Mouse (Mus musculus) v-Abl transformed pro-B cells (cell line): ENCODE data around the gene Sult1a1.
"Not testable (repeated sequence)": the region's sequence is repeated elsewhere in the genome, so short reads cannot be mapped to it uniquely, and the experiment has no call there.

Experiments
- in situ Hi-C, 2 experiments: fragments of 400-800 bp; cut with MboI; formaldehyde crosslinking; loops; one replicate each; pipeline ENCODE4 v1.15.1; 2025; ENCODE audit not compliant: unreplicated experiment in 2 of 2

Sult1a1 gene

DNA sequence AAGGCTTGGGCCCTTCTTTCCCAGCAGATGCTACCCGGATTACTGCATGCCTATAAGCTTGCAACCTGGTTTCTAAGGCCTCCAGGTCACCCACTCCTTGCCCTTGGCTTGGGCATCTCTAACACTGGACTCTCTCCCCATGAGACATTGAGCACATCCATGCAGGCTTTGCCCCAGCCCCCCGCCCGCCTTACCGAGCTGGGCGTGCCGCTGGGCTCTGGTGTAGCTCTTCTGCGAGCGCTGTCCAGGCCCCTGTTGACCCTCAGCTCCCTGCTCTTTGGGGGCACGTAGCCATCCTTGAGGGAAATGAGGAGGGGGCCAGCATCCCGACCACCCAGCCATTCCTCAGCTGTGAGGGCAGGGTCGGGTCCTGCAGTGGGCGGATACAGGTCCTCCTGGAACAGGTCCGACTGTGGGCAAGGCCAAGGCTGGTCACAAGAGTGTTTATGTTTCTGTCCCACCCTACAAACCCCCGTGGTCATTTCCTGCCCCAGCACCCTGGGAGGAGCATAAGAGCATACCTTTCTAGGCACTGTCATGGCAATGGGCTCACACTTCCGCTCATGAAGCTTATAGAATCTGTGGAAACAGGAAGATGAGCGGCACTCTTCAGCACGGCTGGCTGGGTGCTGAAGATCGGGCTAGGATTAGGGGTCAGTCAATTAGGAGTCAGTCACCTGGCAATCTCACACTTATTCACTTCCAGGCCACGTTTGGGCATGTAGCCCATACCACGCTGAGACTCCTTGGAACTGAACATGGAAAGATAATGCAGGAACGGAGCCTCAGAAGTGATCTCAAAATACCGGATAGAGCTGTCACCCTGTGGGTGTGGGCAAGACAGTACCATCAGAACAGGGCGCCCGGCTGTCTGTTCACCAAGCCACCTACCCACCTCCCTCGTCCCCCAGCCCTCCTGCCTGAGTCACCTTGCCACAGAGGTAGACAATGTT is 24.1 kb upstream of the Sult1a1 start:
- in situ Hi-C loops, result loop anchor here (5.0 kb wide), 2 partner anchors 62 to 77 kb away; partner anchors contain the start of gene Ypel3 (in 1 of the 2)

- in situ Hi-C loops, result loop anchor here in 1 of 2 experiments (10.0 kb wide), 1 partner anchor 223 kb away; the partner anchor contains the start of gene Sh2b1
Measured at GRCm38 (mm10) chr7:126697838-126698237, 21.6 kb upstream of the Sult1a1 start.

- in situ Hi-C loops, result loop anchor here in 1 of 2 experiments (10.0 kb wide), 1 partner anchor 222 kb away; the partner anchor contains the start of gene Sh2b1
Measured at GRCm38 (mm10) chr7:126696886-126697285, 20.7 kb upstream of the Sult1a1 start.

- in situ Hi-C loops, result loop anchor here in 1 of 2 experiments (10.0 kb wide), 1 partner anchor 222 kb away; the partner anchor contains the start of gene Sh2b1
Measured at GRCm38 (mm10) chr7:126696303-126696702, 20.1 kb upstream of the Sult1a1 start.

GRCm38 (mm10) chr7:126695631-126696207 is 19.5 kb upstream of the Sult1a1 start, which contains the start of gene Slx1b:
Slx1b (minus strand) TSS chr7:126695784.
- in situ Hi-C loops, result loop anchor here in 1 of 2 experiments (10.0 kb wide), 1 partner anchor 221 kb away; the partner anchor contains the start of gene Sh2b1

GRCm38 (mm10) chr7:126695210-126695611 is 19.0 kb upstream of the Sult1a1 start, which contains the start of gene Bola2:
Bola2 (plus strand) TSS chr7:126695401.
- in situ Hi-C loops, result loop anchor here in 1 of 2 experiments (10.0 kb wide), 1 partner anchor 220 kb away; the partner anchor contains the start of gene Sh2b1

GRCm38 (mm10) chr7:126694441-126695051 is 18.3 kb upstream of the Sult1a1 start:
- in situ Hi-C loops, result loop anchor here (5.0 to 10.0 kb wide), 3 partner anchors 52 to 220 kb away; partner anchors contain the start of gene Sh2b1 (in 1 of the 2)

DNA sequence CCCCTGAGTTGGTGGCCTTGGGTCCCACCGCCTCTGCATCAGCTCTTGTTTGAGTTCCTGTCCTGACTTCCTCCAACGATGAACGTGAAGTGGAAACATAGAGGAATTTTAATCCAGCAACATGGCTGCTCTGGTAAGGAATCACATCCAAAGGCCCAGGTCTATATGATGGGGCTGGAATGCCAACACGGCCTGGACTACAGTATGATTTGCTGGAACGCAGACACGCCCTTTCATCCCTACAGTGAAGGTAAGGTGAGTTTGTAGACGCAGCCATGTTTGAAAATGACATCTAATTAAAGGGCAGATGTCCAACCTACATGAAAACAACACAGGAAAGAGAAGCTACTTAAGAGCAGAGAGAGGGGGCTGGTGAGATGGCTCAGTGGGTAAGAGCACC is 17.5 kb upstream of the Sult1a1 start:
- in situ Hi-C loops, result loop anchor here (5.0 to 10.0 kb wide), 3 partner anchors 51 to 219 kb away; partner anchors contain the start of gene Sh2b1 (in 1 of the 2)

DNA sequence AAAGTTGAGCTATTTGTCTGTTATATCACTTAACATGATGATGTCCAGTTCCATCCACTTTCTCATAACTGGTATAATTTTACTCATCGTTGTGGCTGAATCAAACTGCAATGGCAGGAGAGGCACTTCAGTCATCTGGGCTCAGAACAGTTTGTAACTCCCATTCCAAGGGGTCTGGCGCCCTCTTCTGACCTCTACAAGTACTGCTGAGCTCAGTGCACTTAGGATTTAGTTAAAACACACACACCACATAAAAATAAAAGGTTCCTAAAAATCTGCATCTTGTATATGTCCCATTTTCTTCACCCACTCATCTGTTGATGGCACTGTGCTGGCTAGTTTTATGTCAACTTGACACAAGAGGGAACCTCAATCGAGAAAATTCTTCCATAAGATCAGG is 17.0 kb upstream of the Sult1a1 start:
- in situ Hi-C loops, result loop anchor here (5.0 to 10.0 kb wide), 3 partner anchors 51 to 218 kb away; partner anchors contain the start of gene Sh2b1 (in 1 of the 2)

GRCm38 (mm10) chr7:126692426-126692825 is 16.2 kb upstream of the Sult1a1 start:
- in situ Hi-C loops, result loop anchor here (5.0 to 10.0 kb wide), 3 partner anchors 50 to 218 kb away; partner anchors contain the start of gene Sh2b1 (in 1 of the 2)

- in situ Hi-C loops, result loop anchor here (5.0 to 10.0 kb wide), 3 partner anchors 49 to 217 kb away; partner anchors contain the start of gene Sh2b1 (in 1 of the 2)
Measured at GRCm38 (mm10) chr7:126691676-126692075, 15.4 kb upstream of the Sult1a1 start.

DNA sequence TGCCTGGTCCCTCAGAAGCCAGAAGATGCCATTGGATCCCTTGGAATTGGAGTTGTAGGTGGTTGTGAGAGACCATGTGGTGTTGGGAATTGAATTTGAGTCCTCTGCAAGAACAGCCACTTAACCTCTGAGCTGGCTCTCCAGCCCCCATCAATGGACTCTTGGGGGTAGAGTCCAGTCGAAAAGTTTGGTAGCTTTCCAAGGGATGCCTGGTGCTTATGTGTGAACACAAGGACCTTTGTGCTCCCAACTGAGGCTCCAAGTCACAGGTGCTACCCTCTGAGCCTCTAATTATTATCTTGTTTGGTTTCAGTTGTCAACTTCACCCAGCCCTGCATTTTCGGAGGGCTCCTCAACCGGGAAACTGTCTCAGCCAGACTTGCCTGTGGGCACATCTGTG is 14.5 kb upstream of the Sult1a1 start:
- in situ Hi-C loops, result loop anchor here (5.0 to 10.0 kb wide), 3 partner anchors 48 to 216 kb away; partner anchors contain the start of gene Sh2b1 (in 1 of the 2)

- in situ Hi-C loops, result no loop called here
Measured at GRCm38 (mm10) chr7:126689021-126689420, 12.8 kb upstream of the Sult1a1 start.

GRCm38 (mm10) chr7:126688156-126688555 is 11.9 kb upstream of the Sult1a1 start:
- in situ Hi-C loops, result not testable (repeated sequence)

- in situ Hi-C loops, result no loop called here
Measured at GRCm38 (mm10) chr7:126681221-126681620, 5.0 kb upstream of the Sult1a1 start.

GRCm38 (mm10) chr7:126679683-126680082 is 3.5 kb upstream of the Sult1a1 start:
- in situ Hi-C loops, result no loop called here

DNA sequence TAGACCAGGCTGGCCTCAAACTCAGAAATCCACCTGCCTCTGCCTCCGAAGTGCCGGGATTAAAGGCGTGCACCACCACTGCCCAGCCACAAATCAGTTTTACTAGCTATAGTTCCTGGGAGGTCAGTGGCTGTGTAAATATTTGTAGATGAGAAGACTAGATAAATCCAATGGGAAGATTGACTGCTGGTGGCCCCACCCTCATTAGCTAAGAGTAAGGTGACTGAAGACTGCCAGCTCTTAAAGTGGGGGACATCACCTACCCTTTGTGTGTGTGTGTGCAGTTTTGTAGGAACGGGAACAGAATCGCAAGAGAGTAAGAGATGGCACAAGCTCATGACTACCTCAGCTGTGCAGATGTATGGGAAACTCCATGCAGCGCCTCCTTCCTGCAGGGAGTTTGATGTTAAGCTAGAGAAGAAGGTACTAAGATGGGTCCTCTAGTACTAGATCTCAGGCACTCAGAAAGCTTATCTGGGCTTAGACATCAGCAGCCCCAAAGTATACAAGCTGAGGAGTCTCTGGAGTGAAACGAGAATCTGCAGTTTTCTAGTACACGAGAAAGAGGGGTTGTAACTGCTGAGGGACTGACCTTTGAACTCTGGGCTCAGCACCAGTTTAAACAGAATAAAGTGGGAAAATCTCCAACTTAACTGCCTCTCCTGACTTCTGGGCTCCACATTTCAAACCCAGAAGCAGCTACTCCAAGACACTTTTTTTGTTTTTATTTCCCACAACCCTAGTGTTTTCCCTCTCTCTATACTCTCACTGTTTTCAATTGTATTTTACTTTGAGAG is 2.5 kb upstream of the Sult1a1 start:
- in situ Hi-C loops, result no loop called here

- in situ Hi-C loops, result no loop called here
Measured at GRCm38 (mm10) chr7:126676631-126677220, 494 bp upstream of the Sult1a1 start.

DNA sequence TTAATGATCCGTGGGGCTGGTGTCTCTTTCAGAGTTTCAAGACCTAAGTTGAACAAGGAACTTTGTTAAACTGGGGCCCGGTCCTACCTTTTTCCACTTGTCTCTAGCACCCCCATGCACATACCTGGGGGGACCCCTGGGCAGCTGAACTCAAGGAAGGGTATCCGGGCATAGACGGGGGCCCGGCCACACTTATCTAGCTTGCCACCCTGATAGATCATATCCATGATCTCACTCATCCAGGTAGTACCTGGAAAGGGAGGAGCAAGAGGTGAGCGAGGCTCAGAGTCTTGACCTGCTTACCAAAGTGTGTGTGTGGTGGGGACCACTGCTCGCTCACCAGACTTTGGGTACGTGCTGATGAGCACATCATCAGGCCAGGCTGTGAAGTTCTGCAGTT is 1.1 kb downstream of the Sult1a1 start:
- in situ Hi-C loops, result no loop called here
